Mouse (Mus musculus) left cerebral cortex, adult 11 months (tissue): ENCODE measurements at regions not wholly inside any gene's neighbourhood (a gene's known extent, or its start where the extent isn't known, plus 50 kb on each side); places are given as distances from the start of the nearest gene placed in this dataset.
A peak's percentile ranks its signal among the peaks of the same experiment; 100 is the strongest.

ENCODE experiments used
- DNase-seq: peaks from one replicate; pipeline ENCODE4 v3.0.0; 2022; ENCODE audit warnings: low spot score

GRCm38 (mm10) chrX:13014051-13014450, 57.2 kb upstream of the Usp9x start:
- DNase-seq = no peak

- DNase-seq = no peak
Observed at GRCm38 (mm10) chrX:13013086-13013485, 58.2 kb upstream of the Usp9x start.

- no peak for DNase-seq
Observed at GRCm38 (mm10) chrX:12990777-12991176, 80.5 kb upstream of the Usp9x start.

- no peak for DNase-seq
Observed at GRCm38 (mm10) chrX:12977676-12978075, 93.6 kb upstream of the Usp9x start.

- DNase-seq = no peak
Observed at GRCm38 (mm10) chrX:12968979-12969746, 102.1 kb upstream of the Usp9x start.

- no peak for DNase-seq
Observed at GRCm38 (mm10) chrX:12959467-12960314, 111.6 kb upstream of the Usp9x start.

GRCm38 (mm10) chrX:12958873-12959272, 112.4 kb upstream of the Usp9x start:
- DNase-seq = no peak

- DNase-seq = peak; percentile 18
Observed at GRCm38 (mm10) chrX:12950928-12951660, 120.2 kb upstream of the Usp9x start.

GRCm38 (mm10) chrX:12942451-12942850, 128.8 kb upstream of the Usp9x start:
- DNase-seq = no peak

GRCm38 (mm10) chrX:12936406-12937172, 134.7 kb upstream of the Usp9x start:
- DNase-seq = peak; percentile 7

- DNase-seq = no peak
Observed at GRCm38 (mm10) chrX:12933294-12933807, 137.9 kb upstream of the Usp9x start.

- no peak for DNase-seq
Observed at GRCm38 (mm10) chrX:12930242-12930641, 141.1 kb upstream of the Usp9x start.

GRCm38 (mm10) chrX:12927797-12928589, 143.3 kb upstream of the Usp9x start:
- DNase-seq = no peak

GRCm38 (mm10) chrX:12924705-12925644, 146.3 kb upstream of the Usp9x start:
- DNase-seq = no peak

- no peak for DNase-seq
Observed at GRCm38 (mm10) chrX:12919576-12919975, 151.7 kb upstream of the Usp9x start.

GRCm38 (mm10) chrX:12917105-12917504, 154.2 kb upstream of the Usp9x start:
- no peak for DNase-seq

- DNase-seq = no peak
Observed at GRCm38 (mm10) chrX:12916684-12917083, 154.6 kb upstream of the Usp9x start.

- DNase-seq = no peak
Observed at GRCm38 (mm10) chrX:12900256-12900655, 138.4 kb upstream of the Med14 start.

GRCm38 (mm10) chrX:12891468-12891867, 129.6 kb upstream of the Med14 start:
- no peak for DNase-seq

GRCm38 (mm10) chrX:12889482-12889808, 127.6 kb upstream of the Med14 start:
- no peak for DNase-seq
